Mouse (Mus musculus) right cerebral cortex, postnatal 10 days (tissue): Measurements from ENCODE around the gene Nploc4.
"Not testable (repeated sequence)": the region's sequence is repeated elsewhere in the genome, so short reads cannot be mapped to it uniquely, and the experiment has no call there.

Experiments
- DNase-seq, 2 experiments: peaks; one replicate each; pipeline ENCODE4 v3.0.0; 2021; ENCODE audit warnings: low spot score in 2 of 2

Nploc4 gene

DNA sequence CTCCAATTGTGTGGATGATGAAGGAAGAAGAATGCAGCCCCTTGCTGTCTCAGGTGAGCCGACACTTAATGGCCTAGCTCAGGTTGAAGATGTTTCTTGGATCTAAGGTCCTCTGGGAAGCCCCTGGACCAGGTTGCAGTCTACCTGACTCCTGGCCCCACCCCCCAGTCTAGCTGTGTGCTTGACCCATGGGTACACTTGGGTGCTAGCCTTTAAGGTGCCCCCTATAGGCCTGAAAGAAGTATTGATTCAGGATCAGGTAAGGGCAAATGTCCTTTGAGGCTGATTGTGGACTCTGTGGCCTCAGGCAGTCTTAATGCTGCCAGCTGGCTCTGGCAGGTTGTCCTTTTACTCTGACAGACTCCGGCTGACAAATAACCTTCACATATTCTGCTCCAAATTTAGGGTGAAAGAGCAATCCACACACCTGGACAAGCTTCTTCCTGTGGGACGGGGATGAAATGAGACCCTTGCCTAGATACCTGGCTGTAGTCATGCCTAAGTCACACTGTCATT is 5.3 kb upstream of the Nploc4 start:
- DNase-seq: no peak

DNA sequence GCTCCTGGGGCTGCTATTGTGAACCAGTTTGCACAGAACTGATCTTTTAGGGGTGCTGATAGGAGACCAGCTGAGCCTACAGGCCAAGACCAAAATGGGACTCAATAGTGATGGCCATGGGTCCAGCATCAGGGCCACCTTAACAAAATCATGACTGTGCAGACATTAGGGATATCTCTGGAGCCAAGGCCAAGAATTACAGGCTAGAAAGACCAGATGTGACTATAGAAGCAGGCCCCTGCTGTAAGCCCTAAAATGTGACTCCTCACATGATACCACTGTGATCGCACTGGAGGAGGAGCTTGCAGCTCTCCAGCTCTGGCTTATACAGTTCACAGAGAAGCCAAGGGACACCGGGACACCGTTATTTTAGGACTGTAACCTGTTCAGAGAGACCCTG is 4.8 kb upstream of the Nploc4 start, which contains the start of gene Tspan10:
Gene Tspan10 (plus strand): TSS at position 301 of the 400 bp plus-strand sequence.
- no peak for DNase-seq

DNA sequence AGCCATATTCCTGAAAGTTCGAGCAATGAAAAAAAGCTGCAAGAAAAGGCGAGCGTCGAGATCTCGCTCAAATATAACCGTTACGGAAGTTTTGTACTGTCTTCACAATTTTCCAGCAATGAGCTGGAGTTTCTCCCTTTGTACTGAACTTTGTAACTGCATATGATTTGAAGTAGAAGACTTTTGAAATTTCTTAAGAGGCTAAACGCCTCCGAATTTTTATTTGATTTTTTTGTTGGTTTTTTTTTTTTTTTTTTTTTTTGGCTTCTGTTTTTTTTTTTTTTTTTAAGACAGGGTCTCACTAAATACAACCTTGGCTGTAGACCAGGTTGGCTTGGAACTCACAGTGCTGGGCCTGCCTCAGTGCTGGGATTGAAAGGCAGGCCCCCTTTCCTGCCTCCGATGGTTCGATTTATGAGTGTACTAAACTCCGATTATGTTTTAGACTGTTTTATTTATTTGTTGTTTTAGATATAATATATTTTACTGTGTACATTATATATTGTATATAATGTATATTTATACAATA is 413 bp upstream of the Nploc4 start:
- no peak for DNase-seq

DNA sequence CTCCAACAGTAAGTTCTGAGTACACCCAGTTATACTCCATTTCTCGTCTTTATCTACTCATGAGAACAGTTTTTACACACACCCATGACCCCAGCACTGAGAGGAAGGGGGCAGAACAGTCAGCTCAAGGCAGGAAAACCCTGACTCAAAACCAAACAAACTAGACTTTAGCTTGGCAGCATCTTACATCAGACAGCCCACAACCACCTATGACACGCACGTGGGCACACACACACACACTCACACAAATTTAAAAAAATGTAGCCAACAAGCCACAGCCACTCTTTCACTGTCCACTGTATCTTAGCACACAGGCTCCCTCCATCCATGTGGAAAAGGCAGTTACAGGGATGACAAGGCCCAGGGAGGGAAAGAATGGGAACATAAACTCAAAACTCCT is 10.8 kb downstream of the Nploc4 start:
- DNase-seq: no peak

DNA sequence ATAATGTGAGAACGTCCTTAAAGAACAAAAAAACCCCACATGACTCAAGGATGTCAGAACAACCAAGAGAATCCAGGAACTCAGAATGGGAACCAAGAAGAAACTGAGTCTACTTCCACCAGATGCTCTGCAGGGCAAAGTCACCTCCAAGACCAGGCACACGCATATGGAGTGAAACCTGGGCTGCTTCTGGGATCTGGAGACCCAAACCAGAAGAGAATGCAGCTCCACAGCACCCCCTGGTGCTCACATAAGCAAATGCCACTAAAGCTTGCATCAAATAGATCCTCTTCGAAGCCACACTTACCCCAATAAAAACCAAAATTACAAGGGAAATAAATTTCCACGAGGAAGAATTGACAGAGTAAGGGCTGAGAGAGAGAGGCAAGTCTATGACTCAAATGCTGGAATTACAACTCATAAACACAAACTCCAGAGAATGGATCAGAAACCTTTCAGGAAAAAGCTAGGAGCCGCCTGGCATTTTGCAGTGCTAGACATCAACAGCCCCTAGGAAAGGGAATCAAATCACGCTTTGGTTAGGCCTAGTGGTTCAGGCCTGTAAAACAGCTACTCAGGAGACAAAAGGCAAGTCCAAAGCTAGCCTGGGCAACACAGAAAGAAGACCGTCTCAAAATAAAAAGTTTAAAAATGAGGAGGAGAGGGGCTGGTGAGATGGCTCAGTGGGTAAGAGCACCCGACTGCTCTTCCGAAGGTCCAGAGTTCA is 13.8 kb downstream of the Nploc4 start:
- DNase-seq: peak; percentile 45 to 68

DNA sequence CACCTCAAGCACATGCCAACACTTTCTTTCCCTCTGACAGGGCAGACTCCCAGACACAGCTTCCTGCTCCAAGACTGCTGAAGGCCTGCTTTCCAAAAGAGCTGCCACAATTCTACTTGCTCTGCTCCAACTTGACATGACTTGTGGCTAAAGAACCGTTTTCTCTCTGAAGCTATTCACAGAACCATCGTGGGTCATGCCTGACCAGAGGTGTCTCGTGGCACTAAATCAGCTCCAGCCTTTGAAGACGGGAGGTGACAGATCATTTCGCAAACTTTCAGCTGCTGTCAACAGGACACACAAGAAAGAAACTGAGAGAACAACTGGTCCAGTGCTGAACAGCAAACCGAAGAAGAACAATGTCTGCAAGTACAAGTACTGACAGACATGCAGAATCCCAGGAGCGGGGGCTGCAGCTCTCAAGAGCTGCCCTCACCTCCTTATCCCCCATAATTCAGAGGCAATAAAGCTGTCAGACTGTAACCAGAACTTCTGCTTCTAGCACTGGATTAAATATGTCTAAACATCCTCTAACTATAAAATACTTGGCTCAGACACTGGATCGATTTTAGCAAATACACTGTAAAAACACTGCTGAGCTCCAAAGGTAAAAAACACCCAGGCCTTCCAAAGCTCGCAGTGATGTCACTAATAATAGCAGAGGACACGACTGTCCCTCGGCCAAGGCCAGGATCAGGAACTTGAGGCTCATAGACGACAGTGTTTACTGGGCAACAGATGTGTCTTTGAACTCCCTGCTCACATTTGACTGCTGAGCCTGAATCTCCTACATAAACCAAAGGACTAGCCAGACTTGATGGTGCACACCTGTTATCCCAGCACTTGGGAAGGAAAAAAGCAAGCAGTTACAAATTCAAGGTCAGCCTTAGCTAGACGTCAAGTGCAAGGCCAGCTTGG is 14.6 kb downstream of the Nploc4 start:
- no peak for DNase-seq

DNA sequence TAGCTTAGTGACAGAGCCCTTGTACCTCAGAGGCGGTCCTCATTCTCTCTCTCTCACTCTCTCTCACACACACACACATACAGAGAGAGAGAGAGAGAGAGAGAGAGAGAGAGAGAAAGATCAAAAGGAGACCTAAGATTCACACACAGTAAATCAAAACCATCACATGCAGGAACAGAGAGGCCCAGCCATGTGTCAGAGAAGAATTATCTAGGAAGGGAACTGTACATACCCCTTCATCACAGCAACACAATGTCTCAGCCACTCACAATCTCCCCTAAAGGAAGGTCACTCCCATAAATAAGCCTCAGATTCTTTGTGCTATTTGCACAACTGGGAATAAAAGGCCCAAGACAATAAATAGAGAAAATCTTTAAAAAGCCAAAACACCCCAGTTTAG is 18.9 kb downstream of the Nploc4 start:
- DNase-seq: no peak

DNA sequence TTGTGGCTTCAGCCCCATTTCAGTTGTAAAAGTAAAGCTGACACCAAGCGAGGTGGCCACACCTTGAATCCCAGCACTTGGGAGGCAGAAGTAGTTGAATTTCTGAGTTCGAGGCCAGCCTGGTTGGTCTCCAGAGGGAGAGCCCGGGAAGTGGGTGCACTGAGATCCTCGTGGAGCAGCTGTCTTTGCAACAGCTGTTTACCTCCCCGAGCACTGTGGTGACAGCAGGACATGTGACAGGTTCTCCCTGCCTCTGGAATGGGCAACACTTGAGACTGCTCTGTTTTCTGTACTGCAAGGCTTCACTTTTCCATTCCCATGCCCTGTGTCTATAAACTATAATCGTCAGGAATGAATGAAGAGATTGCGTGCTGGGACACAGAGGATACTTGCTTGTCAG is 19.7 kb downstream of the Nploc4 start:
- no peak for DNase-seq

DNA sequence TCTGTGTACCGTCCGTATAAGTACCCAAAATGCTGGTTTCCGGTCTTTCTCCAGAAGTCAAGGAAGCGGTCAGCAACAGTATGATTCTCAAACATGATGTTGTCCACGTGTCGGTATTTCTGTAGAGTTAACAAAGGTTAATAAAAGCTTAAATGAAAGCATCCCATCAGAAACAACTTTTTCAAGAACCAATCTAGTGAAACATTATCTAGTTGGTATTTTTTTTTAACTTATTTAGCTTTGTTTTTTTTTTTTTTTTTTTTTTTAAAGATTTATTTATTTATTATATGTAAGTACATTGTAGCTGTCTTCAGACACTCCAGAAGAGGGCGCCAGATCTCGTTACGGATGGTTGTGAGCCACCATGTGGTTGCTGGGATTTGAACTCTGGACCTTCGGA is 23.9 kb downstream of the Nploc4 start:
- DNase-seq: not testable (repeated sequence)

DNA sequence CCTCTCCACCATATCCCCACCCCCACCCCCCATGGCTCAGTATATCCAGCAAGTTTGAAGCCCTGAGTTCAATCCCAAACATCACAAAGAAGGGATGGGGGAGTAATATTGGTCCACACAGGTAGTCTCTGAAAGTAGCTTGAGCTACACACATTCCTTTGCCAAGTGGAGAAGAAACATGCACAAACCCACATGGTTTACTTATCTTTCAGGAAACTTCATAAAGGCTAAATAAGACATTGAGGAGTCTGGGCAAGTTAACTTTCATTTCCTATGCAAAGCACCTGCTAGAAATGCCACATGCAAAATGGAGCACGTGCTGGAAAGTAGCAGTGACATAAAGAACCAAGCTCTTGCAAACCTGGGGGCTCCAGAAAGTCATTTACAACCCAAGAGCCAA is 31.1 kb downstream of the Nploc4 start:
- DNase-seq: no peak

DNA sequence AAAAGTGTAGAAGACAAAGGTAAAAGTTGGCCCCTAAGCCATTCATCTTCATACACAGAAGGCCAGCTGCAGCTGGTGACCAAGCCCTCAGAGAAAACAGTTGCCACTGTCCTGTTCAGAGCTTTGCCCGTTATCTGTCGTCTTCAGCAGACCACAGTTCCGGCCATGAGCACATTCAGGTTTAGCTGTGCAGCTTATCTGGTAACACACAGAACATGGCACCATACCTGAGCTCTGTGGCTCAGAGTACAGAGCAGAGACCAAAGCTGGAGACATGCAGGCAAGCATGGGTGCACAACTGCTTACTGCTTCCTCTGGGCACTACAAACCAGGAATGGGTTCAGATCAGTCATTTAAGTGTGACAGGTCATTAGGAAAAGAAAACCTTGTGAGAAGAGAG is 31.6 kb downstream of the Nploc4 start:
- DNase-seq: no peak

DNA sequence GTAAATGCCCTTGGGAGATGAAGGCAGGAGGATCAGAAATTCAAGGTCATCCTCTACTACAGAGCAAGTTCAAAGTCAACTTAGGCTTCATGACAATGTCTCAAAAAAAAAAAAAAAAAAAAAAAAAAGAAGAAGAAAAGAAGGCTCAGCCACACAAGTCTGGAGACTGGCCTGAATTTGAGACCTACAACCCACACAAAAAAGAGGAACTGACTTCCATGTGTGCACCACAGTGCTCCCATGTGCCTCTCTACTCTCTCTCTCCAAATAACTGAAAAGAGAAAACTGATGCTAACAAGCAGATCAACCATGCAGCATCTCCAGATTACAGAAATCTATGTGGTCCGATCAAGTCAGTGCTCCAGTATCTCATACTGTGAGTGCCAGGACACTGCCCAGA is 32.7 kb downstream of the Nploc4 start:
- no peak for DNase-seq

DNA sequence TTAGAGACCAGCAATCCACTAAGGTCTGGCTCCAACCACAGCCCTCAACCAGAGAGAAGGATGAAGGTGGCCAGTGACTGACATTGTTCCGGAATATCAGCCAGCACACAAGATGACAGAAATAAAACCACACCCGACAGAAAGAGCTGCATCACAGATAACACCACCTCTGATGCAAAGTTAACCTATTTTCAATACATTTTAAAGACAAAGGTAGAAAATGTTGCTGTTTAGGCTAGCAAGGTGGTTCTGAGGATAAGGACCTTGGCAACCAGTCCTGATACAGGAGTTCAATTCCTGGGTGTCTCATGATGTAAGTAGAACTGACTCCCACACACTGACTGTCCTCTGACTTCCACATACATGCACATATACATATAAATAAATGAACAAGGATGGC is 38.2 kb downstream of the Nploc4 start:
- no peak for DNase-seq

DNA sequence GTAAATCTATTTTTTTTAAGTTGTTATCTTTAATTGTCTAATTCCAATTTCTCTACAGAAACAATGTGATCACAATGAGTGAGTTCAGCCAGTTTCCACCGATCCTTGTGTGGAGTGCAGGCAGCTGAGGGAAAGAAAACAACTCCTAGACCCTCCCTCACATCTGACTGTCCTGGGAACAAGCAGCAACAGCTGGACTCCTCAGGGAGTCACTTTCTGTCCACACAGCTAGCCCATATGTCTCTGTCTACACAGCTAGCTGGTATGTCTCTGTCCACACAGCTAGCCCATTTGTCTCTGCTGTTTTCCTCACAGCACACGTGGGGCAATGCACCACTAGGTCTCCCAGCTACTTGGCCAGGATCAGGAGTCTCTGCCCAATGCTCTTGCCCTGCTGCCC is 39.9 kb downstream of the Nploc4 start:
- no peak for DNase-seq

DNA sequence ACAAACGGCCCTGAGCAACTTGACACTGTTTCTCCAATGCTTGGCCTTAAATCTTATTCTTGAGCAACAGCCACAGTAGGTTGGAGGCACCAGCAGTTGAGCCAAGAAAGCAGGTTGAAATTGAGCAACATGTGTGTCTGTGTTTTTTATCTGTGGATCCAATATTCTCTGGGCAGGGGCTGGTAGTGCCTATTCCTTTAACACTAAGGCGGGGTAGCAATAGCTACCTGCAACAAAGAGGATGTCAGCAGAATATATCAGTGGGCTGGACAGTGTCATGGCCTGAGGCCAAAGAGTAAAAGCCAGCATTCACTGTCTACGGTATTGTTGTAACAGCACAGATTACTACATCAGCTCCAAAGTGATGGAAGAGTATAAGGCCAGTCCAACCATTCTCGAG is 41.8 kb downstream of the Nploc4 start:
- DNase-seq: no peak

DNA sequence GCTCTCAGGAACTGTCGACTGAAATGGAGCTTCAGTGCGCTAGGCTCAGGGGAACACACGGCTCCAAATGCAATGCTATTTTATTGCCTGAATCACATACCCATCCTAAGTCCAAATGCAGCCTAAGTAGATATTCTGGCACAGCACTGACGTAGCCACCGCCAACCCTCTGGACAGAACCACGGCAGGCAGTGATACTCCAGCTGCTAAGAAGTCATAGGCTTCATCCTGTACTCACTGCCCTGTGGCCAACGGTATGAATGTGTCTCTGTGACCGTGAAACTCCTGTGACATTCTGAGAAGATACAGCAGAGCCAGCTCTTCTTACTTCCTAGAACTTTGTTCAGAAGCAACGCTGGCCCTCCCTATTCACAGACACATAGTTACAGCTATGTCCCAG is 48.9 kb downstream of the Nploc4 start:
- no peak for DNase-seq

DNA sequence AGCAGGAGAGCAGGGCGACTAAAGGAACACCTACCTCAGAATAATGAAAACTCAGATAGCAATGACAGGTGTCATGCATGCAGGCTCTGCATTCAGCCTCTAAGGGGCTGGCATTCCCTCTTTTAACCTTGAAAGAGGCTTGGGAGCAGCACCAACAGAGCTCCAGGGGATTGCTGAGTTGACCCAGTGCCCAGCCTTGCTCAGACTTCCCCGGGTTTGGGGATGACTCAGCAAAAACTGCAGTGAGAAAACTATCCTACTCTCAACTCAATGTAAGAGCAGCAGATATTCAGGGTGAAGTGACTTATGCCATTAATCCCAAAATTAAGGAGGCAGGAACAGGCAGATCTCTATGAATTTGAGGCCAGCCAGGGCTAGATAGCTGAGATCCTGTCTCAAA is 50.4 kb downstream of the Nploc4 start:
- no peak for DNase-seq

DNA sequence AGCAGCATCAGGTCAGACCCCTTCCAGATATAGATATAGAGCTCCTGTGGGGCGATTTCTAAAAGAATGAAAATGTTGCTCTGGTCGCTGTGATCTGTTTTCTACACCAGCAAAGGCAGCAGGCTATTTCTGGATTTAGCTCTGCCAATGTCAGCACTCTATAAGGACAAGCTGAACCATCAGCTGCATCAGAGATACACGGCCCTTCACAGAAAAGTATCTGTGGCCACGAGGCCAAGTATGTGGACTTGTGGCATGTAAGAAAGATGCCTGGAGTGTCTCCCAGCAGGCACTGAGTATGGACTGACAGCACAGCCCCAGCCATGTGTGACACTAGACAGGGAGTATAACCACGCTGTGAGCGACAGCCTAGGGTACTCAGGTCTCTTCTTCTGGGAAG is 50.9 kb downstream of the Nploc4 start:
- DNase-seq: no peak

DNA sequence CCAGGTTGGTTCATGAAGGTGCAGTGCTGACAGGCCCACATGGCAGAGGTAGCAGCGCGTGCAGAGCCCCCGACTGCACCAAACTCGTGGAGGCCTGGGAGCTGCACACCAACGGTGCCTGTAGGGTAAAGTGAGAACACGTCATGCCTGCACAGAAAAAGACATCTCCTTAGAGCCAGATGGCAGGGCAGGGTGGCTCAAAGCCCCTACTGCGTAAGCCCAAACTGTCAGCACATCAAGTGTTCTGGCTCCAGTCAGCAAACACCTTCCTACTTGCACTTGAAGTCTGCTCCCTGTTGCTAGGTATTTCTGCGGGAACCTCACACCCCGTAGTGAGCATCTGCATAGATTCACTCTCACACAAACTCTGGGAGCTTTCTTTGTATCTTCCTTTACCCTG is 55.0 kb downstream of the Nploc4 start:
- DNase-seq: peak in 1 of 2 experiments; percentile 53

DNA sequence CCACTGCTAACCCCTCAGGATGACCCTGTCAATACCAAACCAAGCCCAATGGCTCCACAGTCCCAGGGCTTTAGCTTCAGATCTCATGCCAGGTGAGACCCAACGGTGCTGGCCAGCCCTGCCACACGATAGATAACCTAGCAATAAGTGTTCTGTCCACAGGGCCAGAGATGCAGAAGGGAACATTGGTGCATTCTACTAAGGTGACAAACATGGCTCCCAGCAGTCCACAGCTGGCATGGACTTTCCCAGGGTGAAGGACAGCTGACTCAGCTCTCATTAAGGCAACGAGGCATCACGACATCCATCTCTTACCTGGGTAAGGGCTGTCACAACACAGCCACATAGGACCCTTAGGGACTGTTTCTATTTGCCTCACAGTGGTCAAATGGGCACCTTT is 56.4 kb downstream of the Nploc4 start:
- DNase-seq: peak in 1 of 2 experiments; percentile 35

DNA sequence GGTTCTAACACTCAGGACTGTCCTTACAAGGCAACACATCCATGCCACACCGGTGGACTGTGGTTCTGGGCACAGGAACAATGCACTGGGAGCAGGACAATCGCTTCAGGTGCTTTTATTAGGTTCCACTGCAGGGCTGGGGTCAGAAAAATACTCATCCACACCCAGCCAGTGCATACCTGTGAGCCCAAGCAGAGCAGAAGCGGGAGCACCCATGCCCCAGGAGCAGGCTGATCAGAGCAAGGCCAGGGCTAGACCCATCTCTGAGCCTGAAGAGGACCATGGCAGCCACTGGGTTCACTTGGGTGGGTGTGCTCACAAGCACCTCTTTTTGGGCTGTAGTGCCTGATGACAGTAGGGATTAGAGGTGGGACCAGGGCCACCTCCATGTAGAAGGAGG is 57.2 kb downstream of the Nploc4 start:
- DNase-seq: peak in 1 of 2 experiments; percentile 33
